Mouse (Mus musculus) 3T3-L1 (cell line): ENCODE data around the gene Ier2.

Experiments
- DNase-seq: peaks from one replicate; pipeline ENCODE4 v3.0.0-alpha.2; 2015; ENCODE audit warnings: low read depth, low spot score

Gene Ier2

DNA sequence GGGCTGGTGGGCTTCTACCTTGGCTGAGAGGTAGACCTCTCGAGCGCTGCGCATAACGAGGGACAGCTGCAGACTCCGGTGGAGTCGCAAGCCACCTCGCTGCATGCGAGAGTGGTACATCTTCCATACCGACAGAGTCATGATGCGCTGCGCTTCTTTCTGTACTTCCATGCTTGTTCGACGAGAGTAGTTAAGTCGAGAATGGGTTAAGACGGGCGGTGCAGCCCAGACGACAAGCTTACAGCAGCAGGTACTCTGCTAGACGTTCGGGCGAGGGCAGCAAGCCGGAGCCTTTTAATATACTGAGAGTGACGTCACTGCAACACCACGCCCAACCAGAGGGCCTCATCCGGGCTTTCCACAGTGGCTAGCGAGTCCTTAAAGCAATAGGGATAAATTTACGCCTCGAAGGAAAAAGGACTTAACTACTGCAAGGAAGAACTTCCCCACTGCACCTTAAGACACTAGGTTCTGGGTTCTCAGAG, at the start of gene Ier2:
TSS of gene Ier2 (minus strand) at position 272 of the 485 bp plus-strand sequence.
- DNase-seq, result peak; percentile 100

- DNase-seq, result peak; percentile 83
Measured at GRCm38 (mm10) chr8:84711933-84712758, 49.5 kb upstream of the Ier2 start.

DNA sequence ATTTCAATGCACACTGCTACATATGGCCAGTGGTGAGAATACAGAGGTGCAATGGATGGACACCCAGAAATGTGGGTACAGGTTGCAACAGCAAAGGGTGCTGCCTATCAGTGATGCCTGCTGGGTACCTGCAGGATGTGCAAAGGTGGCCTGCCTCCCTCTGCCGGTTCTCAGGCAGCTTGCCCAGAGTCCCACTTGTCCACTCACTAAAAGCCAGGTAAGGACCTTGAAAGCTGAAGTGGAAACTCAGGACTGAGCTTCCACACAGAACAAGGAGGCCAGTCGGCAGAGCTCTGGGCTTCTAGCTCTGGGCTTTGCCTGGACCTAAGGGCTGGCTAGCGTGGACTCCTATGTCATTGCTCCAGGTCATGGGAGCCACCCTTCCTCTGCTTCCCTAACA, 48.7 kb upstream of the Ier2 start:
- no peak for DNase-seq

DNA sequence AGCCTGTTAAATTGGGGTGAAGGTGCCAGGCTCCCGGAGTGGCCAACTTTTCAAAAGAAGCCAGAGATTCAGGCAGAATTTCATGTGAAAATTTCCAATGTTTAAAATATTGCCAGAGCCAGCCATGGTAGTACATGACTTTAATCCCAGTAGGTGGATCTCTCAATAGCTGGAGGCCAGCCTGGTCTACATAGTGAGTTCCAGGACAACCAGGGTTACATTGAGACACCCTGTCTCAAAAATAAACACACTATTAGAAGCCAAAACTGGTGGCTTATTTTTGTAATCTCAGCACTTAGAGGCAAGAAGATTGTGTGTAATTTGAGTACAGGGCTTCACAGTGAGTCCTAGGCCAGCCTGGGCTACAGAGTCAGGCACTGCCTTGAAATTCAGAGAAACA, 47.3 kb upstream of the Ier2 start:
- no peak for DNase-seq

GRCm38 (mm10) chr8:84708774-84709475, 46.3 kb upstream of the Ier2 start:
- DNase-seq, result peak; percentile 94

DNA sequence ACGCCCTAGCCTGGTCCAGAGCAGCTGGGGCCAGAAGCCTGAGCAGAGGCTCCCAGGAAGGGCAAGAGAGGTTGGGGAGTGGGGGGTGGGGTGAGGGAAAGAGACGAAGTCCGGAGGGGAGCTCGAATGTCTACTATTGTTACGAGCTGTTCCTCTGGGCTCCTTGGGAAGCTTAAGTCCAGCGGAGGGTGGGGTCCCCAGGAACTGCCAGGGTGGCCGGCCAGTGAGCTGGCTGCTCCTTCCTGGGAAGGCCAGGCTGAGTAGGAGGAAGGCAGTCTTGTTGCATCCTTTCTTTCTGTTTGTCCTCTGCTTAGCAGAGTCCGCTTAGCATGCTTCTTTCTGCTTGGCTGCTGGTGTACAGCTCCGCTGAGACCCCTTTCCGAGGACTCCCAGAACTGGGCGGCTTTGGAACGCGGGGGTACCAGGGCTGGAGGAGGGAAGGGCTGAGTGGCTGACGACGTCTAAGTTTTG, 45.5 kb upstream of the Ier2 start:
- DNase-seq, result no peak

DNA sequence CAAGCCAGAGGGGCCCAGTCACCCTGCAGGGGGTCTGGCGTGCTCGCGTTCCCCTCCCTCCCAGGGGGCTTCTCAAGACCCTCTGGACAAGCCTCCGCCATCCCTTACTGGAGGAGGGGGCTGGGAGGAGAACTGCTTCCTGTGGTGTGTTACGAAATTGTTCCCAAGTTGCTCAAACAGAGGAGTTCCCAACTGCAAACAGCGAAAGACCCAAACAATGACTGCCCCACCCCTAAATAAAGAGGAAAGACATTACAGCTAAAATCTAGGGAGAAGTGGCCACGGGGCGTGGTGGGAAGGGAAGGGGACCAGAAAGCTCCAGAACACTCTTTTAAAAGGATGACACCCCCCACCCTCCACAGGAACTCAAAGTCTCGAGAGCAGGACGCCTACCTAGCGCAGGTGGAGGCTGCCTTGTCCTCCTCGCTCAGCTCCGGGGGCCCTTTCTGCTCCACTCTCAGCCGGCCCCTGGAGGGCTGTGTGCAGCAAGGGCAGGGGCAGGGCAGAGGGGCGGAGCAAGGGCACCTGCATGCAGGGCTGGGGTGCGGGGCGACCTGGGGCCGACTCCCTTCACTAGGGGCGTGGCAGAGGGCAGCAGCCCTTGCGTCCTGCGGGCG, 44.7 kb upstream of the Ier2 start:
- no peak for DNase-seq

GRCm38 (mm10) chr8:84706610-84707266, 44.1 kb upstream of the Ier2 start:
- DNase-seq, result no peak

DNA sequence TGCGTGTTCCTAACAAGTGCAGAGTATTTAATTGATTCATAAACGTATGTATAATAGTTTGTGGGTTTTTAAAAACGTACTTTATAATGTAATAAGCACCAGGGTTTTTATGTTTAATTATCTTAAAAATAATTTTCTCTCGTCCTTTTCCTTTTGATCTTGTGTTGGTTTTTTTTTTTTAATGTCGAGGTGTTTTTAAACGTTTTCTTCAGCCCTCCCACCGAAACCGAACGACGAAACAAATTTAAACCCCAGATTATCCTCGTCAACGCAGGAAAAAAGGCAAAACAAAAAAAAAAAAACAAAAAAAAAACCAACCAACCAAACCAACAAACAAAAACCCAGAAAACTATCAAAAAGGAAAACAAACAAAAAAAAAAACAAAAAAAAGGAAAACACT, 43.3 kb upstream of the Ier2 start:
- DNase-seq, result no peak

DNA sequence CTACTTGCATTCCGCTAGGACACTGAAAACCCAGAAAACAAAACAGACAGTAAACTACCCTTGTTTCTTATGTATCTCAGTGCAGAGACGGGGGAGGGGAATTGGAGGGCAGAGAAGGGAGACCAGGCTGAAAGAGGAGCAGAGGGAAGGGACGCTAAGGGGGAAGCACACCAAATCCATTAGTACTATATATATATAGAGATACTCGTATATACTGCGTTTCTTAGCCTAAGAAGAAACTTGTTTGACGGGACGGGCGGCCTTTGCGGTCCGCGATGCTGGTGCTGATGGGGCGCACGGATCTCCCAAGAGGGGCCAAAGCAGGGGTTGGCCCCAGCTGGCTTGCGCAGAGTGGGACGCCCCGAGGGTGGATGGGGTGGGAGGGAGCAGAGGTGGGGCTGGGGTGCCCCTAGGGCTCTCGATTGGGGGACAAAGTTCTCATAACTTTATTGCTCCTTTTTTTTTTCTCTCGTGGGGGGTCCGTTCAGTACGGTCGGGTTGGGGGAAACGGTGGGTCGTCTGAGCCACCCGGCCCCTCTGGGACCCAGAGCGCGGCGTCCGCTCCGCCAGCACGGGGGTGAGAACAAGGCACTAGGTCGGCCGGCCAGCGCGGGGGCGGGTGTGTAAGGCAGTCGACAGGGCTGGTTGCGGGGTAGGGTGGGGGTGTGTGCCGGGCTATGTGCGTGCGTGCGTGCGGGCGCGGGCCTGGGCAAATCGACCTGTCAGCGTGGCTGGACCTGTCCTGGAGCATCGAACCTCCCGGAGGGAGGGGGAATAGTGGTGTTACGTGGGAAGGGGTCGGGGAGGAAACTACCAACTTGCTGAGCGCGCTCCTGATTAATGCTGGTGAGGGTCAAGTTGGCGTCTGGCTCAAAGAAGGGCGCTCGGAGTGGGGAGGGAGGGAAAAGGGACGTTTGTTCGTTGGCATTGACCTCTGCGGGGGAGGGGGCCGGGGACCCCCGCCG, 42.5 kb upstream of the Ier2 start:
- DNase-seq, result no peak

- peak; percentile 45 for DNase-seq
Measured at GRCm38 (mm10) chr8:84704356-84704755, 41.7 kb upstream of the Ier2 start.

- no peak for DNase-seq
Measured at GRCm38 (mm10) chr8:84703466-84704249, 41.0 kb upstream of the Ier2 start.

DNA sequence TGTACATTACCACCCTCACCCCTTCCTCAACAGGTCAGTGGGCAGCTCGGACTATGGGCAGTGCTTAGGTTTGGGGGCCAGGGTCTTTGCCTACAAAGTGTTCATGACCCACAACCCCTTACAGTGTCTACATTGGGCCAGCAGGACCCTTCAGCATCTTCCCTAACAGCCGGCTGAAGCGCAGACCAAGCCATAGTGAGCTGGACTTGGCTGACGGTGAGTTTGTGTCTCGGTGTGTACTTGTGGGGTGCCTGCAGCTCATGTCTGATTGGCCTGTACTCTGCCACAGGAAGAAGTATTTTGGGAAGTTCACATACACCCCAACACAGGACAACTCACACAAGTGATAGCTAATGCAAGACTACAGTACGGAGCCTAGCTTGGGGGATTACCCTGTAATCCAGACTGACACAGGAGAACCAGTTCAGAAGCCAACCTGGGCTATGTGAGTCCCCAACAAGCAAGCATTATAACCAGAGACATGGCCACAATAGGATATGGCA, 40.4 kb upstream of the Ier2 start:
- DNase-seq, result no peak

DNA sequence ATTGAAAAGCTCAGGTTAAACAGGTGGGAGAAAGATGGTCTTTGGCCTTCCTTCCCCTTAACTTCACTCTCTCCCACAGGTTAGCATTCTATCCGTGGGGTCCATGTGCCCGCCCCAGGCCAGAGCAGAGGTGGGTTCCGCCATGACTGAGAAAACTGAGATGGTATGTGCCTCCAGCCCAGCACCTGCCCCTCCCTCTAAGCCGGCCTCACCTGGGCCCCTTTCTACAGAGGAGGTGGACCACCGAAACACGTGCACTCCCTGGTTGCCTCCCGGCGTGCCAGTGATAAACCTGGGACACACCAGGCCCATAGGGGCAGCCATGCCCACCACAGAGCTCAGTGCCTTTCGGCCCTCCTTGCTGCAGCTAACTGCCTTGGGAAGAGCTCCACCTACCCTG, 39.9 kb upstream of the Ier2 start:
- DNase-seq, result no peak

- no peak for DNase-seq
Measured at GRCm38 (mm10) chr8:84700941-84701911, 38.6 kb upstream of the Ier2 start, which contains the start of gene Lyl1. Gene Lyl1, plus strand, starts transcription at chr8:84701457.

GRCm38 (mm10) chr8:84700526-84700925, 37.9 kb upstream of the Ier2 start:
- DNase-seq, result no peak

- DNase-seq, result peak; percentile 82
Measured at GRCm38 (mm10) chr8:84699861-84700322, 37.2 kb upstream of the Ier2 start.

GRCm38 (mm10) chr8:84698929-84699401, 36.3 kb upstream of the Ier2 start:
- DNase-seq, result peak; percentile 72
